11 mouse cellular contexts compared by ENCODE assay signal in genomic region chr6:120145439-120145838, GRCm38 (mm10). TPM values are rescaled to one million over a fixed set of nuclear protein-coding genes. Genes with fewer than 3 reads are reported as not detected.
DNase-seq lines count a peak whose midpoint lies in the region; ATAC-seq and TF ChIP-seq lines count a peak whose summit lies in the region.
"Had no signal": no experiment of that assay in that cellular context is flagged by ENCODE, and none has a peak within 500 bp of the region (broad histone marks: within the 10 kb centered on the region; RNA-seq: fewer than 3 reads in every experiment).

No protein-coding gene starts in this region.

- DNase-seq in heart, adult 2 months, result peak in 1 of 2 experiments; percentile 71
- peak; percentile 45 for DNase-seq in R1 (ENCODE audit: low read depth, low spot score)
- peak; percentile 74 for DNase-seq in lung, postnatal 36 days
- no peak for DNase-seq in cerebellum, postnatal 25 days
- DNase-seq: embryo, embryonic 11 days had no signal

- intact Hi-C loops in heart, adult 2 months (cut with DNase I), result loop anchor here (1.0 kb wide), 1 partner anchor 30 kb away; no protein-coding TSS in a partner anchor

- H3K4me3 ChIP-seq in heart, adult 2 months, result no peak overlapping the region
- no peak overlapping the region for H3K4me3 ChIP-seq in heart, embryonic 11.5 days (ENCODE audit: low read depth, low read length)
- no peak overlapping the region for H3K4me3 ChIP-seq in heart, embryonic 15.5 days
- no peak overlapping the region for H3K4me3 ChIP-seq in midbrain, embryonic 15.5 days

- H3K36me3 ChIP-seq in heart, adult 2 months (ENCODE audit: control insufficient read depth, insufficient read depth, low read length), result no peaks in the 10 kb centered on the region; the same call in 1 of the 2 replicates
- H3K36me3 ChIP-seq in heart, embryonic 11.5 days (ENCODE audit: control insufficient read depth, insufficient read depth, low read length), result no peaks in the 10 kb centered on the region
- no peaks in the 10 kb centered on the region for H3K36me3 ChIP-seq in heart, embryonic 15.5 days
- no peaks in the 10 kb centered on the region for H3K36me3 ChIP-seq in midbrain, embryonic 15.5 days (replicated peaks)
- H3K36me3 ChIP-seq: G1E had no signal

- no peak overlapping the region for H3K4me2 ChIP-seq in heart, embryonic 11.5 days
- no peak overlapping the region for H3K4me2 ChIP-seq in heart, embryonic 15.5 days
- H3K4me2 ChIP-seq in midbrain, embryonic 15.5 days, result no peak overlapping the region

- TF ChIP-seq EP300 in heart, adult 2 months (IDR thresholded peaks at IDR 0.05; ENCODE audit: insufficient read depth, low read depth, low read length), result peak; percentile 79

- no peak for ATAC-seq in heart, embryonic 11.5 days (replicated peaks; ENCODE audit: insufficient number of reproducible peaks, low FRiP score, low TSS enrichment)
- ATAC-seq in heart, embryonic 15.5 days (replicated peaks; ENCODE audit: insufficient number of reproducible peaks, insufficient read depth, low FRiP score, low read depth), result no peak
- ATAC-seq in monocyte, adult 5-6 weeks (replicated peaks; ENCODE audit: insufficient number of reproducible peaks, low FRiP score, low TSS enrichment, poor library complexity, severe bottlenecking), result no peak
- ATAC-seq in midbrain, embryonic 15.5 days (replicated peaks), result no peak

- H3K9me3 ChIP-seq in heart, embryonic 11.5 days (replicated peaks; ENCODE audit: control insufficient read depth, low read length), result no peaks in the 10 kb centered on the region
- no peaks in the 10 kb centered on the region for H3K9me3 ChIP-seq in heart, embryonic 15.5 days (replicated peaks)
- H3K9me3 ChIP-seq in midbrain, embryonic 15.5 days, result no peaks in the 10 kb centered on the region
- H3K9me3 ChIP-seq: G1E had no signal

- H3K27me3 ChIP-seq in heart, adult 2 months (ENCODE audit: control insufficient read depth, insufficient read depth, low read length), result no peaks in the 10 kb centered on the region
- no peaks in the 10 kb centered on the region for H3K27me3 ChIP-seq in heart, embryonic 11.5 days (ENCODE audit: control insufficient read depth, insufficient read depth, low read length)
- no peaks in the 10 kb centered on the region for H3K27me3 ChIP-seq in heart, embryonic 15.5 days
- no peaks in the 10 kb centered on the region for H3K27me3 ChIP-seq in midbrain, embryonic 15.5 days (replicated peaks)

- H3K27ac ChIP-seq in heart, adult 2 months, result peak overlapping the region; percentile 80
- no peak overlapping the region for H3K27ac ChIP-seq in heart, embryonic 11.5 days (ENCODE audit: low read depth, low read length)
- H3K27ac ChIP-seq in heart, embryonic 15.5 days, result peak overlapping the region; percentile 57
- no peak overlapping the region for H3K27ac ChIP-seq in midbrain, embryonic 15.5 days

- H3K79me2 ChIP-seq in heart, adult 2 months (replicated peaks; ENCODE audit: control insufficient read depth, insufficient read depth, low read length), result no peaks in the 10 kb centered on the region

- TF ChIP-seq POLR2A in heart, adult 2 months (IDR thresholded peaks at IDR 0.05; ENCODE audit: insufficient read depth, low read depth, low read length), result no peak

- peaks cover 25% of the 10 kb centered on the region for H3K4me1 ChIP-seq in heart, adult 2 months (ENCODE audit: control insufficient read depth, insufficient read depth, low read length)
- peaks cover 38% of the 10 kb centered on the region for H3K4me1 ChIP-seq in heart, embryonic 11.5 days (ENCODE audit: control insufficient read depth, insufficient read depth, low read length)
- peaks cover 50% of the 10 kb centered on the region for H3K4me1 ChIP-seq in heart, embryonic 15.5 days (replicated peaks)
- no peaks in the 10 kb centered on the region for H3K4me1 ChIP-seq in midbrain, embryonic 15.5 days

- peak; percentile 28; the same call in 1 of the 2 replicates for TF ChIP-seq CTCF in heart, adult 2 months (IDR thresholded peaks at IDR 0.05)

- 43% methylated on average over 1 of the region's 1 CpGs for WGBS in heart, adult 2 months
- 73% methylated on average over 1 of the region's 1 CpGs for WGBS in heart, embryonic 11.5 days (ENCODE audit: insufficient replicate concordance)
- 65% methylated on average over 1 of the region's 1 CpGs for WGBS in heart, embryonic 15.5 days
- 82% methylated on average over 1 of the region's 1 CpGs for WGBS in midbrain, embryonic 15.5 days

- H3K9ac ChIP-seq in heart, adult 2 months (ENCODE audit: low read depth, low read length), result no peak overlapping the region
- no peak overlapping the region for H3K9ac ChIP-seq in heart, embryonic 11.5 days (ENCODE audit: low read depth, low read length)
- H3K9ac ChIP-seq in heart, embryonic 15.5 days, result no peak overlapping the region
- H3K9ac ChIP-seq in midbrain, embryonic 15.5 days, result no peak overlapping the region

RNA-seq across cellular contexts. Expression of gene Ninj2, which starts 52.3 kb away (rescaled TPM):
- total RNA-seq in heart, adult 2 months (2021), result not detected
- polyA plus RNA-seq in heart, adult 2 months (2012; rRNA removed), result not detected in 2 replicates
- not detected in 2 replicates for polyA plus RNA-seq in heart, embryonic 11.5 days (2014; fragmentation: Nextera tagmentation; extraction: Ambion mirVana)
- polyA plus RNA-seq in heart, embryonic 15.5 days (2015; fragmentation: Nextera tagmentation; extraction: Ambion mirVana), result 0.15 TPM in 1 of 2 replicates, not detected in the other
- 1.4 TPM in 1 of 3 replicates, not detected in the others for total RNA-seq in monocyte, adult 5-6 weeks (2017)
- polyA plus RNA-seq in midbrain, embryonic 15.5 days (2015; fragmentation: Nextera tagmentation; extraction: Ambion mirVana), result not detected in 2 replicates
- total RNA-seq: G1E had no signal
- polyA plus RNA-seq: G1E; intestine, embryonic 14.5 days had no signal

Comparison
In these comparisons a context has a peak if more than half of its experiments do, and no peak if none do; other contexts are left out.
1. H3K27ac ChIP-seq: peak in heart, adult 2 months (single experiment) and heart, embryonic 15.5 days (single experiment); none in heart, embryonic 11.5 days (single experiment) and midbrain, embryonic 15.5 days (single experiment).
2. DNase-seq: peak in R1 (single experiment) and lung, postnatal 36 days (single experiment); none in cerebellum, postnatal 25 days (0 of 2).